Mouse (Mus musculus) forebrain, postnatal 0 days (tissue): Measurements from ENCODE around the gene Cdh26. TPM values are rescaled to one million over a fixed set of nuclear protein-coding genes. Genes with fewer than 3 reads are reported as not detected.

Source experiments
- ATAC-seq: fragments of 200-750 bp; cut with Nextera tagmentation; 2 replicates; pipeline ENCODE4 v1.8.0; 2017; ENCODE audit warnings: mild to moderate bottlenecking, moderate library complexity
- DNase-seq: peaks from one replicate; pipeline ENCODE4 v3.0.0-alpha.2; 2015
- H3K27ac ChIP-seq: fragments of 300-500 bp; sonication (generic); 2 replicates; pipeline ENCODE4 v1.5.1; 2014; ENCODE audit warnings: low read depth, mild to moderate bottlenecking, antibody characterized with exemption, low read length, moderate library complexity, mixed read lengths
- H3K27me3 ChIP-seq: fragments of 300-500 bp; sonication (generic); 2 replicates; pipeline ENCODE4 v1.6.1; 2014; ENCODE audit warnings: mild to moderate bottlenecking, low read length, mixed read lengths; ENCODE audit not compliant: insufficient read depth
- H3K36me3 ChIP-seq: fragments of 300-500 bp; sonication (generic); 2 replicates; pipeline ENCODE4 v1.6.1; 2014; ENCODE audit warnings: mild to moderate bottlenecking, moderate library complexity; ENCODE audit not compliant: insufficient read depth
- H3K4me1 ChIP-seq: fragments of 300-500 bp; sonication (generic); 2 replicates; pipeline ENCODE4 v1.6.1; 2014; ENCODE audit warnings: antibody characterized with exemption; ENCODE audit not compliant: insufficient read depth
- H3K4me2 ChIP-seq: fragments of 300-500 bp; sonication (generic); 2 replicates; pipeline ENCODE4 v1.6.1; 2014; ENCODE audit warnings: low read depth, mild to moderate bottlenecking, moderate library complexity
- H3K4me3 ChIP-seq: fragments of 300-500 bp; sonication (generic); 2 replicates; pipeline ENCODE4 v1.5.1; 2014; ENCODE audit warnings: low read depth, low read length, mixed read lengths
- H3K9ac ChIP-seq: fragments of 300-500 bp; sonication (generic); 2 replicates; pipeline ENCODE4 v1.6.1; 2014; ENCODE audit warnings: mild to moderate bottlenecking
- H3K9me3 ChIP-seq: fragments of 300-500 bp; sonication (generic); 2 replicates; pipeline ENCODE4 v1.6.1; 2016; ENCODE audit warnings: low read length
- CTCF ChIP-seq: sonication (generic); IDR thresholded peaks from 2 replicates; pipeline ENCODE4 v1.5.1; 2016; ENCODE audit warnings: antibody characterized with exemption, control low read depth, low read depth
- WGBS: fragments of 180-500 bp; shearing (Covaris S2); extraction: QIAGEN DNeasy Blood & Tissue Kit; methylation state at CpG from one replicate; pipeline ENCODE4 v1.1.7; 2014; 5-methylcytosine and 5-hydroxymethylcytosine counted together
- polyA plus RNA-seq: library from polyadenylated mRNA; unstranded; fragments of >200 nt; fragmentation: Nextera tagmentation; extraction: Ambion mirVana; gene quantifications from 2 replicates; pipeline ENCODE4 v1.2.1, GENCODE M21; 2015
- total RNA-seq: library from RNA; depleted of rRNA; stranded (reverse); fragments of >200 nt; gene quantifications from 2 replicates; pipeline ENCODE4 v1.2.3, GENCODE M21; 2014

Gene Cdh26
- total and polyA plus RNA-seq, 2 experiments from 2014 or later: 0.10 to 0.44 TPM

GRCm38 (mm10) chr2:178413481-178414260 lies 16.7 kb upstream of the Cdh26 start:
- ATAC-seq: 0 out of 2 replicates have a peak, but pooled peaks have one; percentile 1
- H3K9ac ChIP-seq: peak overlapping the region; percentile 54
- no peaks in the 10 kb centered on the region for H3K9me3 ChIP-seq
- peak; percentile 46 for DNase-seq
- H3K27ac ChIP-seq: no peak overlapping the region
- peak overlapping the region; percentile 72 for H3K4me3 ChIP-seq
- 16% methylated on average over 75 of the region's 75 CpGs for WGBS
- no peaks in the 10 kb centered on the region for H3K36me3 ChIP-seq
- no peak for TF ChIP-seq CTCF
- H3K4me1 ChIP-seq: 0 out of 2 replicates have a peak, but pooled peaks cover 3% of the 10 kb centered on the region
- H3K27me3 ChIP-seq: no peaks in the 10 kb centered on the region
- peak overlapping the region; percentile 99 for H3K4me2 ChIP-seq

GRCm38 (mm10) chr2:178414261-178415149 lies 15.8 kb upstream of the Cdh26 start, which contains the start of the genes Ppp1r3d and Fam217b:
Gene Ppp1r3d (minus strand): TSS chr2:178414472.
Gene Fam217b (plus strand): TSS chr2:178414524.
- TF ChIP-seq CTCF: peak; percentile 22; the same call in 1 of the 2 replicates
- Histone ChIP-seq H3K4me3 (peak within 1 kb of the TSS; percentile 72), H3K36me3 (no peaks in the 10 kb centered on the region), H3K4me2 (peak within 1 kb of the TSS; percentile 99), H3K27ac (peak within 1 kb of the TSS; percentile 66), H3K27me3 (no peaks in the 10 kb centered on the region), H3K4me1 (0 out of 2 replicates have a peak, but pooled peaks cover 3% of the 10 kb centered on the region), H3K9ac (peak within 1 kb of the TSS; percentile 54), H3K9me3 (no peaks in the 10 kb centered on the region)
- peak; percentile 89 for ATAC-seq
- DNase-seq: peak; percentile 71
- WGBS: 3% methylated on average over 72 of the region's 74 CpGs

GRCm38 (mm10) chr2:178415150-178415448 lies 15.2 kb upstream of the Cdh26 start:
- 17% methylated on average over 3 of the region's 3 CpGs for WGBS
- H3K4me2 ChIP-seq: peak overlapping the region; percentile 99
- H3K4me1 ChIP-seq: 0 out of 2 replicates have a peak, but pooled peaks cover 3% of the 10 kb centered on the region
- H3K27ac ChIP-seq: peak overlapping the region; percentile 66; the same call in 1 of the 2 replicates
- no peaks in the 10 kb centered on the region for H3K36me3 ChIP-seq
- no peaks in the 10 kb centered on the region for H3K27me3 ChIP-seq
- peak; percentile 56 for ATAC-seq
- no peak for DNase-seq
- peak overlapping the region; percentile 72 for H3K4me3 ChIP-seq
- TF ChIP-seq CTCF: no peak
- H3K9ac ChIP-seq: peak overlapping the region; percentile 54
- H3K9me3 ChIP-seq: no peaks in the 10 kb centered on the region

- H3K4me3 ChIP-seq: no peak overlapping the region
- no peak overlapping the region for H3K4me2 ChIP-seq
- DNase-seq (no peak), ATAC-seq (no peak)
- 74% methylated on average over 13 of the region's 13 CpGs for WGBS
- TF ChIP-seq CTCF: no peak
- no peaks in the 10 kb centered on the region for H3K27me3 ChIP-seq
- no peak overlapping the region for H3K9ac ChIP-seq
- H3K9me3 ChIP-seq: no peaks in the 10 kb centered on the region
- no peaks in the 10 kb centered on the region for H3K36me3 ChIP-seq
- H3K27ac ChIP-seq: no peak overlapping the region
- 0 out of 2 replicates have a peak, but pooled peaks cover 3% of the 10 kb centered on the region for H3K4me1 ChIP-seq
Measured at GRCm38 (mm10) chr2:178416427-178416826, 13.9 kb upstream of the Cdh26 start.

GRCm38 (mm10) chr2:178416970-178417369 lies 13.4 kb upstream of the Cdh26 start:
- no peak for ATAC-seq
- 80% methylated on average over 4 of the region's 4 CpGs for WGBS

GRCm38 (mm10) chr2:178420576-178420975 lies 9.8 kb upstream of the Cdh26 start:
- Histone ChIP-seq H3K36me3 (no peaks in the 10 kb centered on the region), H3K9ac (no peak overlapping the region), H3K9me3 (no peaks in the 10 kb centered on the region), H3K27me3 (no peaks in the 10 kb centered on the region), H3K4me1 (no peaks in the 10 kb centered on the region), H3K27ac (no peak overlapping the region), H3K4me3 (no peak overlapping the region), H3K4me2 (no peak overlapping the region)
- TF ChIP-seq CTCF: no peak
- ATAC-seq (no peak), DNase-seq (no peak)
- WGBS: 84% methylated on average over 9 of the region's 9 CpGs

More at GRCm38 (mm10) chr2:178416970-178417369, 13.4 kb upstream of the Cdh26 start:
- no peak overlapping the region for H3K9ac ChIP-seq
- H3K4me3 ChIP-seq: no peak overlapping the region
- no peaks in the 10 kb centered on the region for H3K36me3 ChIP-seq
- 0 out of 2 replicates have a peak, but pooled peaks cover 3% of the 10 kb centered on the region for H3K4me1 ChIP-seq
- no peak overlapping the region for H3K27ac ChIP-seq
- no peak for DNase-seq
- no peaks in the 10 kb centered on the region for H3K27me3 ChIP-seq
- no peaks in the 10 kb centered on the region for H3K9me3 ChIP-seq
- H3K4me2 ChIP-seq: no peak overlapping the region
- no peak for TF ChIP-seq CTCF

GRCm38 (mm10) chr2:178421603-178422002 lies 8.7 kb upstream of the Cdh26 start:
- Histone ChIP-seq H3K36me3 (no peaks in the 10 kb centered on the region), H3K9ac (no peak overlapping the region), H3K27me3 (no peaks in the 10 kb centered on the region), H3K27ac (no peak overlapping the region), H3K9me3 (no peaks in the 10 kb centered on the region), H3K4me1 (no peaks in the 10 kb centered on the region), H3K4me2 (no peak overlapping the region), H3K4me3 (no peak overlapping the region)
- ATAC-seq (no peak), DNase-seq (no peak)
- 63% methylated on average over 6 of the region's 6 CpGs for WGBS
- no peak for TF ChIP-seq CTCF
